Mouse (Mus musculus) kidney, embryonic 16.5 days (tissue): ENCODE results near the gene Trak2. TPM values are rescaled to one million over a fixed set of nuclear protein-coding genes. Genes with fewer than 3 reads are reported as not detected.
"Not testable (repeated sequence)": the region's sequence is repeated elsewhere in the genome, so short reads cannot be mapped to it uniquely, and the experiment has no call there.

Experiments
- ATAC-seq: fragments of 200-750 bp; cut with Nextera tagmentation; 2 replicates; pipeline ENCODE4 v1.8.0; 2017; ENCODE audit warnings: moderate TSS enrichment; ENCODE audit not compliant: low FRiP score, low TSS enrichment
- H3K27ac ChIP-seq: fragments of 300-500 bp; sonication (generic); 2 replicates; pipeline ENCODE4 v1.5.1; 2014; ENCODE audit warnings: low read length
- H3K27me3 ChIP-seq: fragments of 300-500 bp; sonication (generic); 2 replicates; pipeline ENCODE4 v1.6.1; 2014; ENCODE audit warnings: low read length, control low read depth, mixed read lengths; ENCODE audit not compliant: insufficient read depth
- H3K36me3 ChIP-seq: fragments of 300-500 bp; sonication (generic); 2 replicates; pipeline ENCODE4 v1.6.1; 2014; ENCODE audit warnings: low read length, control low read depth, mixed read lengths; ENCODE audit not compliant: insufficient read depth
- H3K4me1 ChIP-seq: fragments of 300-500 bp; sonication (generic); 2 replicates; pipeline ENCODE4 v1.6.1; 2014; ENCODE audit warnings: low read length, control low read depth, mixed read lengths; ENCODE audit not compliant: insufficient read depth
- H3K4me2 ChIP-seq: fragments of 300-500 bp; sonication (generic); replicated peaks from 2 replicates; pipeline ENCODE4 v1.6.1; 2014; ENCODE audit warnings: low read depth, low read length
- H3K4me3 ChIP-seq: fragments of 300-500 bp; sonication (generic); 2 replicates; pipeline ENCODE4 v1.5.1; 2014; ENCODE audit warnings: mild to moderate bottlenecking, low read length
- H3K9ac ChIP-seq: fragments of 300-500 bp; sonication (generic); replicated peaks from 2 replicates; pipeline ENCODE4 v1.6.1; 2014; ENCODE audit warnings: low read length
- H3K9me3 ChIP-seq: fragments of 300-500 bp; sonication (generic); 2 replicates; pipeline ENCODE4 v1.6.1; 2016; ENCODE audit warnings: low read length, control low read depth
- WGBS: fragments of 180-500 bp; shearing (Covaris S2); extraction: QIAGEN DNeasy Blood & Tissue Kit; methylation state at CpG from one replicate; pipeline ENCODE4 v1.1.7; 2014; 5-methylcytosine and 5-hydroxymethylcytosine counted together
- polyA plus RNA-seq: library from polyadenylated mRNA; unstranded; fragments of >200 nt; fragmentation: Nextera tagmentation; extraction: Ambion mirVana; gene quantifications from 2 replicates; pipeline ENCODE4 v1.2.1, GENCODE M21; 2015

Gene Trak2
- polyA plus RNA-seq, 1 experiment from 2014 or later, result 17.3 TPM

DNA sequence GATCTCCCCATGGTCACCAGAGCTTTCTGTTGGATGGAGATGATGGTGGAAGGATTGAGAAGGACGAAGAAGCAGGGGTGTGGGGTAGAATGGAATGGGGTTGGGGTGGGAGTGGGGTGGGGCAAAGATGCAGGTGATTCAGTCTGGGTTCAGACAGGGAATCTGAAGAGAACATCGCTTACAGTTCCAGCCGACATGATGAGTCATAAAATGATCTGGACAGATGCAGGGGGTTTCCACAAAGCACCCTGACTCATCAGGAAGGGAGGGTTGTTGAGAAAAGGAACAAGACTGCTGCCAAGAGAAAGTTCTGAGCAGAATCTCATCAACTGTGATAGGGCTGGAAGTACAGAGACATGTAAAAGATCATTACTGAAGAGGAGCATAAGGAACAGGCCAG lies 116.4 kb downstream of the Trak2 start:
- WGBS, result 88% methylated on average over 3 of the region's 3 CpGs
- not testable (repeated sequence) for H3K4me2 ChIP-seq, H3K4me3 ChIP-seq, H3K27ac ChIP-seq, H3K27me3 ChIP-seq, H3K9ac ChIP-seq, H3K4me1 ChIP-seq, ATAC-seq, H3K9me3 ChIP-seq, H3K36me3 ChIP-seq

Other genes starting within 250 kb of the Trak2 start
- gene Casp8, start 178.1 kb downstream of the Trak2 start, polyA plus RNA-seq, result 42.1 and 44.1 TPM in 2 replicates
- 29.0 and 29.6 TPM in 2 replicates for gene Stradb, start 92 bp upstream of the Trak2 start, polyA plus RNA-seq
- not detected in 2 replicates for gene C2cd6, start 121.5 kb upstream of the Trak2 start, polyA plus RNA-seq
- gene Tmem237, start 147.0 kb upstream of the Trak2 start, polyA plus RNA-seq, result 42.0 and 42.6 TPM in 2 replicates
- 0.48 and 0.65 TPM in 2 replicates for gene Mpp4, start 190.0 kb upstream of the Trak2 start, polyA plus RNA-seq